Mouse (Mus musculus): Measurements from ENCODE around the gene Tas2r143. TPM values are rescaled to one million over a fixed set of nuclear protein-coding genes. Genes with fewer than 3 reads are reported as not detected.

The Tas2r143 gene
- under 1 TPM in 1 of 2 experiments, not detected in 1; 0.05 TPM for polyA plus RNA-seq (2012; fragmentation: generic; extraction: Trizol)

GRCm38 (mm10) chr6:42399938-42400337 is at the start of gene Tas2r143:
Gene Tas2r143 (plus strand): TSS chr6:42400238.

GRCm38 (mm10) chr6:42372816-42373547 is 27.1 kb upstream of the Tas2r143 start, which contains the start of gene Epha1:
Gene Epha1 (minus strand): TSS chr6:42373268.

GRCm38 (mm10) chr6:42405134-42405533 is 5.1 kb downstream of the Tas2r143 start, which contains the start of gene Tas2r135:
Gene Tas2r135 (plus strand): TSS chr6:42405434.

GRCm38 (mm10) chr6:42434446-42434845 is 34.4 kb downstream of the Tas2r143 start, which contains the start of gene Tas2r126:
Gene Tas2r126 (plus strand): TSS chr6:42434535.

Other genes starting within 250 kb of the Tas2r143 start
- under 1 TPM in 1 of 2 experiments, not detected in 1; 0.05 TPM for gene Tas2r144, start 184.9 kb upstream of the Tas2r143 start, polyA plus RNA-seq (2012; fragmentation: generic; extraction: Trizol)
- not detected for gene Gstk1, start 154.3 kb upstream of the Tas2r143 start, polyA plus RNA-seq (2012; fragmentation: generic; extraction: Trizol)
- gene Tmem139, start 138.3 kb upstream of the Tas2r143 start, polyA plus RNA-seq (2012; fragmentation: generic; extraction: Trizol) = under 1 TPM; 0.02 to 0.05 TPM
- 1 to 10 TPM; 1.8 to 8.5 TPM for gene Casp2, start 135.3 kb upstream of the Tas2r143 start, polyA plus RNA-seq (2012; fragmentation: generic; extraction: Trizol)
- gene Clcn1, start 113.6 kb upstream of the Tas2r143 start, polyA plus RNA-seq (2012; fragmentation: generic; extraction: Trizol) = under 1 TPM; 0.26 to 0.51 TPM
- 10 to 100 TPM in 1 of 2 experiments, 1 to 10 TPM in 1; 7.5 to 13.9 TPM for gene Fam131b, start 75.6 kb upstream of the Tas2r143 start, polyA plus RNA-seq (2012; fragmentation: generic; extraction: Trizol)
- gene Zyx, start 50.6 kb upstream of the Tas2r143 start, polyA plus RNA-seq (2012; fragmentation: generic; extraction: Trizol) = 100 to 1,000 TPM; 273 to 364 TPM
- under 1 TPM; 0.09 to 0.54 TPM for gene Epha1, start 27.0 kb upstream of the Tas2r143 start, polyA plus RNA-seq (2012; fragmentation: generic; extraction: Trizol)
- gene Tas2r135, start 5.2 kb downstream of the Tas2r143 start, polyA plus RNA-seq (2012; fragmentation: generic; extraction: Trizol) = not detected
- under 1 TPM in 1 of 2 experiments, not detected in 1; 0.09 TPM for gene Tas2r126, start 34.3 kb downstream of the Tas2r143 start, polyA plus RNA-seq (2012; fragmentation: generic; extraction: Trizol)
- not detected for gene Olfr458, start 65.0 kb downstream of the Tas2r143 start, polyA plus RNA-seq (2012; fragmentation: generic; extraction: Trizol)
- under 1 TPM in 1 of 2 experiments, not detected in 1; 0.04 TPM for gene Olfr457, start 76.1 kb downstream of the Tas2r143 start, polyA plus RNA-seq (2012; fragmentation: generic; extraction: Trizol)
- gene Olfr456, start 87.0 kb downstream of the Tas2r143 start, polyA plus RNA-seq (2012; fragmentation: generic; extraction: Trizol) = under 1 TPM in 1 of 2 experiments, not detected in 1; 0.06 TPM
- gene Olfr455, start 147.3 kb downstream of the Tas2r143 start, polyA plus RNA-seq (2012; fragmentation: generic; extraction: Trizol) = not detected
- gene Tcaf3, start 197.5 kb downstream of the Tas2r143 start, polyA plus RNA-seq (2012; fragmentation: generic; extraction: Trizol) = under 1 TPM in 1 of 2 experiments, not detected in 1; 0.04 TPM
- 1 to 10 TPM in 1 of 2 experiments, under 1 TPM in 1; 0.14 to 1.3 TPM for gene Tcaf2, start 245.0 kb downstream of the Tas2r143 start, polyA plus RNA-seq (2012; fragmentation: generic; extraction: Trizol)